Mouse (Mus musculus): ENCODE results near the gene Dap. TPM values are rescaled to one million over a fixed set of nuclear protein-coding genes. Genes with fewer than 3 reads are reported as not detected.

Dap gene
- polyA plus RNA-seq, 1 experiment from 2014 or later = 54.2 TPM

DNA sequence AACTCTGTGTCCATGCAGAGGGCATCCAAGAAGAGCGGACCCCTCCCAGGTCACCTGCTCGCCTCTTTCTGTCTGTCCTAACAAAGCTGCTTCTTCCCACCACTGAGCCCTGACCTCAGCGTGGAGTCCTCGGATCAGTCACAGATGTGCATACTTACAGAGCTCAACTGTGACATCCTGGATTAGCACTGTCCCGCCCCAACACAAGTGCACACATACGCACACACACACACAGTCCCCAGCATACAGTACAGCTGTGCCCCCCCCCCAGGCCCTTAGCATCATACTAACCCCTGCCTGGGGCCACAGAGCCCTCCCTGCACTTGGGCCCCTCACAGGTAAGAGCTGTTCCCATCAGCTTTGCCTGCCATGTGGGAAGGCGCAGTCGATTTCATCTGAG, 41.3 kb downstream of the Dap start:
- Histone ChIP-seq H3K27ac (ENCODE audit: low read length) (no peak overlapping the region), H3K9me3 (replicated peaks; ENCODE audit: control insufficient read depth, low read length) (no peaks in the 10 kb centered on the region), H3K9ac (ENCODE audit: low read depth, low read length) (no peak overlapping the region), H3K4me1 (ENCODE audit: control insufficient read depth, low read depth, low read length) (no peaks in the 10 kb centered on the region), H3K4me3 (ENCODE audit: low read depth, low read length) (no peak overlapping the region), H3K36me3 (ENCODE audit: control insufficient read depth, insufficient read depth) (no peaks in the 10 kb centered on the region), H3K4me2 (ENCODE audit: low read depth, low read length) (no peak overlapping the region), H3K27me3 (ENCODE audit: control insufficient read depth, insufficient read depth, low read depth, low read length) (no peaks in the 10 kb centered on the region)
- ATAC-seq (ENCODE audit: low read depth) = no peak
- 77% methylated on average over 8 of the region's 8 CpGs for WGBS (ENCODE audit: insufficient replicate concordance)

GRCm38 (mm10) chr15:31265845-31266244, 41.7 kb downstream of the Dap start:
- H3K9ac ChIP-seq (ENCODE audit: low read depth, low read length) = no peak overlapping the region
- ATAC-seq (ENCODE audit: low read depth) = no peak
- 80% methylated on average over 12 of the region's 12 CpGs for WGBS (ENCODE audit: insufficient replicate concordance)
- H3K27me3 ChIP-seq (ENCODE audit: control insufficient read depth, insufficient read depth, low read depth, low read length) = no peaks in the 10 kb centered on the region
- H3K27ac ChIP-seq (ENCODE audit: low read length) = no peak overlapping the region
- no peaks in the 10 kb centered on the region for H3K4me1 ChIP-seq (ENCODE audit: control insufficient read depth, low read depth, low read length)
- H3K4me2 ChIP-seq (ENCODE audit: low read depth, low read length) = no peak overlapping the region
- no peaks in the 10 kb centered on the region for H3K36me3 ChIP-seq (ENCODE audit: control insufficient read depth, insufficient read depth)
- H3K4me3 ChIP-seq (ENCODE audit: low read depth, low read length) = no peak overlapping the region
- H3K9me3 ChIP-seq (replicated peaks; ENCODE audit: control insufficient read depth, low read length) = no peaks in the 10 kb centered on the region

- Histone ChIP-seq H3K4me2 (ENCODE audit: low read depth, low read length) (no peak overlapping the region), H3K9me3 (replicated peaks; ENCODE audit: control insufficient read depth, low read length) (no peaks in the 10 kb centered on the region), H3K4me1 (ENCODE audit: control insufficient read depth, low read depth, low read length) (no peaks in the 10 kb centered on the region), H3K27ac (ENCODE audit: low read length) (no peak overlapping the region), H3K27me3 (ENCODE audit: control insufficient read depth, insufficient read depth, low read depth, low read length) (no peaks in the 10 kb centered on the region), H3K4me3 (ENCODE audit: low read depth, low read length) (no peak overlapping the region), H3K9ac (ENCODE audit: low read depth, low read length) (no peak overlapping the region), H3K36me3 (ENCODE audit: control insufficient read depth, insufficient read depth) (no peaks in the 10 kb centered on the region)
- WGBS (ENCODE audit: insufficient replicate concordance) = 72% methylated on average over 6 of the region's 6 CpGs
- ATAC-seq (ENCODE audit: low read depth) = no peak
Measured at GRCm38 (mm10) chr15:31268148-31268547, 44.0 kb downstream of the Dap start.

GRCm38 (mm10) chr15:31269558-31269957, 45.4 kb downstream of the Dap start:
- 38% methylated on average over 4 of the region's 4 CpGs for WGBS (ENCODE audit: insufficient replicate concordance)
- H3K9ac ChIP-seq (ENCODE audit: low read depth, low read length) = no peak overlapping the region
- no peaks in the 10 kb centered on the region for H3K9me3 ChIP-seq (replicated peaks; ENCODE audit: control insufficient read depth, low read length)
- ATAC-seq (ENCODE audit: low read depth) = no peak
- no peak overlapping the region for H3K4me3 ChIP-seq (ENCODE audit: low read depth, low read length)
- no peaks in the 10 kb centered on the region for H3K4me1 ChIP-seq (ENCODE audit: control insufficient read depth, low read depth, low read length)
- no peak overlapping the region for H3K4me2 ChIP-seq (ENCODE audit: low read depth, low read length)
- H3K36me3 ChIP-seq (ENCODE audit: control insufficient read depth, insufficient read depth) = 0 out of 2 replicates have a peak, but pooled peaks cover 2% of the 10 kb centered on the region
- H3K27me3 ChIP-seq (ENCODE audit: control insufficient read depth, insufficient read depth, low read depth, low read length) = no peaks in the 10 kb centered on the region
- no peak overlapping the region for H3K27ac ChIP-seq (ENCODE audit: low read length)

DNA sequence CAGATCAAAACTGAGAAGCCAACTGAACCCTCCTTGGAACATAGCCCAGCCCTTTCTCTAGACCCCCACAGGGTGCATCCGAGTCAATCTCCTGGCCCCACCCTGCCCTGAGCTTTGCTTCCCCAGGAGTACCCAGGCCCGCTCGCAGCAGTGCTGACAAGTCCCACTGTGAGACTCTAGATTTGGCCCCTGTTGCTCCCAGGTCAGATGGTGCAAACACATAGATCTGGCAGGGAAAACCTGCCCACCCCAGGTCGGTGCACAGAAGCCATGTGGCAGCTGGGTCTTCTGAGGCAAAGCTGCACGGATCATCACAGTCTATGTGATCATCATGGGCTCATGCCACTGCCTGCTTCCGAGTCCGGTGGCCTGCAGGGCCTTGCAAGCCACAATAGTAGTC, 48.6 kb downstream of the Dap start:
- H3K36me3 ChIP-seq (ENCODE audit: control insufficient read depth, insufficient read depth) = 0 out of 2 replicates have a peak, but pooled peaks cover 2% of the 10 kb centered on the region
- 74% methylated on average over 7 of the region's 7 CpGs for WGBS (ENCODE audit: insufficient replicate concordance)
- ATAC-seq (ENCODE audit: low read depth) = no peak

DNA sequence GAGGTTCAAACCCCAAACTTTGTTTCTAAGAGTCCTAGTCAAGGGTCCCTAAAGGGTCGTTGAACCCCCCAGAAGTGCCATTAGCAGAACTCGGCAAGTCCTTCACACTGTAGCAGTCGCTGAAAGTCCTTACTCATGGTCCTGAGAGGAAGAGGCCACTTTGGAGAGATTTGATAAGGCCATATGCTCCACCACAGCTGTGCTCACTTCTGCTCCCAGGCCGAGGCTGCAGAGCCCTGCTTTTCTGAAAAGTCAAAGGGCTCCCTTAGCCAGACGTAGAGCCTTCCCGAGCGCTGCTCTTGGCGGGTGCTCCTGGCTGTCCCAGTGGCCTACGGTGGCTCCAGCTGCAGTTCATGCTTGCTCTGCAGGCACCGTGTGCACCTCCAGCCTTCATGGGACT, 49.4 kb downstream of the Dap start:
- H3K36me3 ChIP-seq (ENCODE audit: control insufficient read depth, insufficient read depth) = 0 out of 2 replicates have a peak, but pooled peaks cover 2% of the 10 kb centered on the region
- no peaks in the 10 kb centered on the region for H3K9me3 ChIP-seq (replicated peaks; ENCODE audit: control insufficient read depth, low read length)
- no peak overlapping the region for H3K4me3 ChIP-seq (ENCODE audit: low read depth, low read length)
- no peaks in the 10 kb centered on the region for H3K4me1 ChIP-seq (ENCODE audit: control insufficient read depth, low read depth, low read length)
- no peak overlapping the region for H3K9ac ChIP-seq (ENCODE audit: low read depth, low read length)
- no peak overlapping the region for H3K4me2 ChIP-seq (ENCODE audit: low read depth, low read length)
- H3K27me3 ChIP-seq (ENCODE audit: control insufficient read depth, insufficient read depth, low read depth, low read length) = no peaks in the 10 kb centered on the region
- no peak overlapping the region for H3K27ac ChIP-seq (ENCODE audit: low read length)
- 0 out of 2 replicates have a peak, but pooled peaks have one; percentile 19 for ATAC-seq (ENCODE audit: low read depth)
- 14% methylated on average over 10 of the region's 10 CpGs for WGBS (ENCODE audit: insufficient replicate concordance)

More for the DNA sequence above, 48.6 kb downstream of the Dap start:
- Histone ChIP-seq H3K9me3 (replicated peaks; ENCODE audit: control insufficient read depth, low read length) (no peaks in the 10 kb centered on the region), H3K4me3 (ENCODE audit: low read depth, low read length) (no peak overlapping the region), H3K9ac (ENCODE audit: low read depth, low read length) (no peak overlapping the region), H3K27ac (ENCODE audit: low read length) (no peak overlapping the region), H3K4me2 (ENCODE audit: low read depth, low read length) (no peak overlapping the region), H3K4me1 (ENCODE audit: control insufficient read depth, low read depth, low read length) (no peaks in the 10 kb centered on the region), H3K27me3 (ENCODE audit: control insufficient read depth, insufficient read depth, low read depth, low read length) (no peaks in the 10 kb centered on the region)

GRCm38 (mm10) chr15:31278090-31278489, 54.0 kb downstream of the Dap start:
- WGBS (ENCODE audit: insufficient replicate concordance) = 55% methylated on average over 4 of the region's 4 CpGs
- no peaks in the 10 kb centered on the region for H3K9me3 ChIP-seq (replicated peaks; ENCODE audit: control insufficient read depth, low read length)

DNA sequence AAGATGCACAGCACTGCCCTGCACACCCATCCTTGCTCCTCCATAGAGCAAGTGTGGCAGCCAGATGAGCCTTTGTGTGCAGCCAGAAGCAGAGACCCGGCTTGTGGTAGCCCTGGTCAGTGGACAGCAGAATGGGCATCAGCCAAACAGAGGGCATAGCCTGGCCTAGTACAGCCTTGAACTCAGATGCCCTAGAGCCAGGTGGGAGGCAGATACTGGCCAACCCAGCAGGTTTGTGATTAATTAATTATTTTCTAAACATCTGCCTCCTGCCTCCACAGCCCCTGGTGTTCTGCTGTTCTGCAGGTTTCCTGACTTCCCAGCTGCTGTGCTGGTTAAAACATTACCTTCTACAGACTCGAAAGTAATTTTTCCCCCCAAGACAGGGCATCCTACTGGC, 55.0 kb downstream of the Dap start:
- Histone ChIP-seq H3K9me3 (replicated peaks; ENCODE audit: control insufficient read depth, low read length) (no peaks in the 10 kb centered on the region), H3K4me1 (ENCODE audit: control insufficient read depth, low read depth, low read length) (no peaks in the 10 kb centered on the region; the same call in 1 of the 2 replicates), H3K4me2 (ENCODE audit: low read depth, low read length) (no peak overlapping the region), H3K4me3 (ENCODE audit: low read depth, low read length) (no peak overlapping the region), H3K9ac (ENCODE audit: low read depth, low read length) (no peak overlapping the region), H3K27ac (ENCODE audit: low read length) (no peak overlapping the region), H3K27me3 (ENCODE audit: control insufficient read depth, insufficient read depth, low read depth, low read length) (no peaks in the 10 kb centered on the region), H3K36me3 (ENCODE audit: control insufficient read depth, insufficient read depth) (0 out of 2 replicates have a peak, but pooled peaks cover 2% of the 10 kb centered on the region)
- 53% methylated on average over 2 of the region's 2 CpGs for WGBS (ENCODE audit: insufficient replicate concordance)
- no peak for ATAC-seq (ENCODE audit: low read depth)

More at GRCm38 (mm10) chr15:31278090-31278489, 54.0 kb downstream of the Dap start:
- Histone ChIP-seq H3K36me3 (ENCODE audit: control insufficient read depth, insufficient read depth) (0 out of 2 replicates have a peak, but pooled peaks cover 2% of the 10 kb centered on the region), H3K27ac (ENCODE audit: low read length) (no peak overlapping the region), H3K4me3 (ENCODE audit: low read depth, low read length) (no peak overlapping the region), H3K9ac (ENCODE audit: low read depth, low read length) (no peak overlapping the region), H3K27me3 (ENCODE audit: control insufficient read depth, insufficient read depth, low read depth, low read length) (no peaks in the 10 kb centered on the region), H3K4me2 (ENCODE audit: low read depth, low read length) (no peak overlapping the region), H3K4me1 (ENCODE audit: control insufficient read depth, low read depth, low read length) (no peaks in the 10 kb centered on the region; the same call in 1 of the 2 replicates)
- no peak for ATAC-seq (ENCODE audit: low read depth)

GRCm38 (mm10) chr15:31279577-31280004, 55.5 kb downstream of the Dap start:
- Histone ChIP-seq H3K4me1 (ENCODE audit: control insufficient read depth, low read depth, low read length) (no peaks in the 10 kb centered on the region; the same call in 1 of the 2 replicates), H3K9me3 (replicated peaks; ENCODE audit: control insufficient read depth, low read length) (no peaks in the 10 kb centered on the region), H3K4me2 (ENCODE audit: low read depth, low read length) (no peak overlapping the region), H3K36me3 (ENCODE audit: control insufficient read depth, insufficient read depth) (no peaks in the 10 kb centered on the region), H3K27me3 (ENCODE audit: control insufficient read depth, insufficient read depth, low read depth, low read length) (no peaks in the 10 kb centered on the region), H3K27ac (ENCODE audit: low read length) (no peak overlapping the region), H3K4me3 (ENCODE audit: low read depth, low read length) (no peak overlapping the region), H3K9ac (ENCODE audit: low read depth, low read length) (no peak overlapping the region)
- WGBS (ENCODE audit: insufficient replicate concordance) = 60% methylated on average over 6 of the region's 6 CpGs
- ATAC-seq (ENCODE audit: low read depth) = no peak
